Mouse (Mus musculus) lung, adult 2 months (tissue): ENCODE data around the gene BC052040.

Source experiments
- CTCF ChIP-seq: fragments of 200-500 bp; IDR thresholded peaks from 2 replicates; pipeline ENCODE4 v1.5.1; 2011; ENCODE audit warnings: mild to moderate bottlenecking, low read length, control low read depth; ENCODE audit not compliant: insufficient read depth
- POLR2A ChIP-seq: fragments of 200-500 bp; IDR thresholded peaks from 2 replicates; pipeline ENCODE4 v1.6.1; 2011; ENCODE audit warnings: low read depth, mild to moderate bottlenecking, control low read depth, low read length, borderline replicate concordance; ENCODE audit errors: extremely low read depth

DNA sequence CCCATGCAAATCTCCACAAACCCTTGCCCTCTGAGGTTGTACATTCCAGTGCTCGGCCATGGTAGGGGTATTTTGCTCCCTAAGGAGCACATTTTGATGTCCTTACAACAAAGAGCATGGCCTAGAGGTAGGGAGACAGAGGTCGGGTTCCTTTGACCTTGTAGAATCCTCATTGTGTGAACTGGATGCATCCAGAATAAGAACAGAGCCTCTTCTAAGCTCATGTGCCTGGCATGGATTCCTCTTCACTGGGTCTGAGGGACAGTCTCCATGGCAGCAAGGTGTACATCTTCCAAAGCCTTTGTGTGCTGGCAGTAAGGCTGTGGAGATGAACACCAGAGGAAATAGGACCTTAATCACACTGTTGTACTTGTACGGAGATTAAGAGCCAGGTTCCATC lies 112.3 kb downstream of the BC052040 start:
- TF ChIP-seq CTCF (no peak), POLR2A (no peak)
